21 mouse cellular contexts compared by ENCODE assay signal in genomic region chr9:75210269-75210668, GRCm38 (mm10). TPM values are rescaled to one million over a fixed set of nuclear protein-coding genes. Genes with fewer than 3 reads are reported as not detected.
DNase-seq lines count a peak whose midpoint lies in the region; ATAC-seq and TF ChIP-seq lines count a peak whose summit lies in the region.
"Had no signal": no experiment of that assay in that cellular context is flagged by ENCODE, and none has a peak within 500 bp of the region (broad histone marks: within the 10 kb centered on the region; RNA-seq: fewer than 3 reads in every experiment).

No protein-coding gene starts in this region.

- no peaks in the 10 kb centered on the region for H3K9me3 ChIP-seq in lung, embryonic 14.5 days (ENCODE audit: low read depth, low read length)
- no peaks in the 10 kb centered on the region for H3K9me3 ChIP-seq in MEL (replicated peaks; ENCODE audit: insufficient read depth, low read length)
- H3K9me3 ChIP-seq: heart, embryonic 15.5 days; hindbrain, embryonic 13.5 days; limb, embryonic 13.5 days; liver, embryonic 15.5 days; midbrain, embryonic 15.5 days had no signal

- whole genome bisulfite sequencing in lung, embryonic 14.5 days = 71% methylated on average over 2 of the region's 2 CpGs

- intact Hi-C loops in gastrocnemius, adult 2 months (cut with DNase I) = no loop called here

- no peak overlapping the region for H3K27ac ChIP-seq in gastrocnemius, adult 2 months
- H3K27ac ChIP-seq in lung, embryonic 14.5 days (ENCODE audit: low read depth) = no peak overlapping the region
- H3K27ac ChIP-seq in MEL (ENCODE audit: control insufficient read depth, low read depth, low read length) = no peak overlapping the region
- H3K27ac ChIP-seq: heart, embryonic 15.5 days; hindbrain, embryonic 13.5 days; limb, embryonic 13.5 days; liver, embryonic 15.5 days; midbrain, embryonic 15.5 days had no signal

- no peak for ATAC-seq in lung, embryonic 14.5 days (ENCODE audit: insufficient read depth)
- ATAC-seq: activated CD4-positive, CD25-positive, alpha-beta regulatory T cell, adult 4 months; forebrain, embryonic 16.5 days; intestine, embryonic 16.5 days; midbrain, embryonic 15.5 days had no signal

- no peak for TF ChIP-seq POLR2A in MEL (IDR thresholded peaks at IDR 0.05; ENCODE audit: control insufficient read depth in 1 of 2, insufficient read depth in 1 of 2, low read depth in 1 of 2, low read length in 2 of 2, poor library complexity in 1 of 2)

- peak; percentile 9 for TF ChIP-seq RAD21 in MEL (IDR thresholded peaks at IDR 0.05; ENCODE audit: low read depth, low read length)

- no peak for TF ChIP-seq EP300 in MEL (IDR thresholded peaks at IDR 0.05; ENCODE audit: low read depth in 1 of 2, low read length in 2 of 2)

- no peak overlapping the region for H3K4me3 ChIP-seq in gastrocnemius, adult 2 months
- H3K4me3 ChIP-seq in lung, embryonic 14.5 days (ENCODE audit: low read depth, low read length) = no peak overlapping the region
- no peak overlapping the region for H3K4me3 ChIP-seq in MEL (ENCODE audit: control insufficient read depth in 1 of 2, insufficient read depth in 1 of 2, low read depth in 2 of 2, low read length in 2 of 2)
- H3K4me3 ChIP-seq: heart, embryonic 15.5 days; hindbrain, embryonic 13.5 days; limb, embryonic 13.5 days; liver, embryonic 15.5 days; midbrain, embryonic 15.5 days had no signal

- H3K36me3 ChIP-seq in lung, embryonic 14.5 days (ENCODE audit: insufficient read depth) = peaks cover 16% of the 10 kb centered on the region; the same call in 1 of the 2 replicates
- no peaks in the 10 kb centered on the region; a peak in 1 of 4 replicates for H3K36me3 ChIP-seq in MEL (ENCODE audit: control insufficient read depth in 1 of 2, insufficient read depth in 2 of 2, low read length in 2 of 2)
- H3K36me3 ChIP-seq: liver, embryonic 15.5 days had no signal

- no peaks in the 10 kb centered on the region for H3K4me1 ChIP-seq in lung, embryonic 14.5 days (ENCODE audit: insufficient read depth)
- no peaks in the 10 kb centered on the region for H3K4me1 ChIP-seq in MEL (ENCODE audit: control insufficient read depth in 1 of 2, insufficient read depth in 2 of 2, low read length in 2 of 2)
- H3K4me1 ChIP-seq: heart, embryonic 15.5 days; hindbrain, embryonic 13.5 days; liver, embryonic 15.5 days; midbrain, embryonic 15.5 days had no signal

- H3K27me3 ChIP-seq in lung, embryonic 14.5 days (ENCODE audit: insufficient read depth, low read length) = no peaks in the 10 kb centered on the region
- no peaks in the 10 kb centered on the region for H3K27me3 ChIP-seq in MEL (ENCODE audit: control insufficient read depth in 1 of 2, insufficient read depth in 2 of 2, low read length in 2 of 2)
- H3K27me3 ChIP-seq: heart, embryonic 15.5 days; hindbrain, embryonic 13.5 days; limb, embryonic 13.5 days; liver, embryonic 15.5 days; midbrain, embryonic 15.5 days had no signal

- no peak for DNase-seq in gastrocnemius, adult 2 months
- DNase-seq in gastrocnemius, postnatal 25 days = no peak
- peak; percentile 33 for DNase-seq in lung, embryonic 14.5 days
- no peak for DNase-seq in lung, postnatal 25 days (ENCODE audit: low spot score)
- DNase-seq in MEL (ENCODE audit: low read depth, low spot score) = no peak
- DNase-seq in skeletal muscle tissue, adult 2 months (ENCODE audit: low read depth, low spot score) = peak; percentile 10
- DNase-seq in urinary bladder, postnatal 25 days (ENCODE audit: low spot score) = no peak
- DNase-seq: adrenal gland, postnatal 36 days; cerebellum, adult 9-10 months; heart, adult 18-20 months; layer of hippocampus, adult 9-11 months; thymus, adult 2 months had no signal

- no peak overlapping the region for H3K4me2 ChIP-seq in lung, embryonic 14.5 days
- H3K4me2 ChIP-seq: heart, embryonic 15.5 days; hindbrain, embryonic 13.5 days; limb, embryonic 13.5 days; liver, embryonic 15.5 days; midbrain, embryonic 15.5 days had no signal

- peak; percentile 58 for TF ChIP-seq CTCF in gastrocnemius, adult 2 months (IDR thresholded peaks at IDR 0.05)
- TF ChIP-seq CTCF in lung, embryonic 14.5 days (IDR thresholded peaks at IDR 0.05; ENCODE audit: low read depth) = peak; percentile 28
- peak in 1 of 3 experiments; percentile 10; a peak in 1 of 6 replicates for TF ChIP-seq CTCF in MEL (IDR thresholded peaks at IDR 0.05 in 2 of 3, conservative IDR thresholded peaks at IDR 0.05 in 1 of 3; ENCODE audit: control insufficient read depth in 1 of 3, insufficient read depth in 1 of 3, low read depth in 2 of 3, low read length in 3 of 3, poor library complexity in 1 of 3, severe bottlenecking in 1 of 3)

- H3K9ac ChIP-seq in lung, embryonic 14.5 days = no peak overlapping the region
- H3K9ac ChIP-seq in MEL (ENCODE audit: control insufficient read depth, low read depth, low read length, poor library complexity, severe bottlenecking) = no peak overlapping the region
- H3K9ac ChIP-seq: heart, embryonic 15.5 days; hindbrain, embryonic 13.5 days; limb, embryonic 13.5 days; liver, embryonic 15.5 days; midbrain, embryonic 15.5 days had no signal

- no peaks in the 10 kb centered on the region for H3K79me2 ChIP-seq in MEL (ENCODE audit: control insufficient read depth, insufficient read depth, low read length, poor library complexity)

TF ChIP-seq in MEL, 35 proteins besides CTCF, POLR2A, EP300 and RAD21:
- 0 out of 2 replicates have a peak, but pooled peaks have one; percentile 10 for TF ChIP-seq SMC3 (IDR thresholded peaks at IDR 0.05; ENCODE audit: low read depth, low read length)
- no peak for TF ChIP-seq HCFC1 (IDR thresholded peaks at IDR 0.05; ENCODE audit: low read depth, low read length)

RNA-seq across cellular contexts. Expression of gene Myo5c, which starts 21.6 kb away (rescaled TPM):
- 10 to 100 TPM; 10.8 to 13.6 TPM for total RNA-seq in gastrocnemius, adult 2 months (2021)
- total RNA-seq in gastrocnemius, postnatal 25 days (2021) = 1 to 10 TPM; 6.7 to 7.6 TPM
- polyA plus RNA-seq in lung, embryonic 14.5 days (2014; fragmentation: Nextera tagmentation; extraction: Ambion mirVana) = 28.9 and 29.9 TPM in 2 replicates
- 0.03 TPM in 1 of 2 replicates, not detected in the other for total RNA-seq in MEL (2012; rRNA removed)
- under 1 TPM in 1 of 2 experiments, not detected in 1; 0.13 TPM for polyA plus RNA-seq in MEL (2012; ENCODE audit: insufficient read depth in 1 of 2, insufficient read length in 2 of 2, low read depth in 1 of 2, low replicate concordance in 2 of 2, missing spikeins in 1 of 2)
- total RNA-seq: megakaryocyte, adult 5-6 weeks had no signal
- polyA plus RNA-seq: activated CD4-positive, CD25-positive, alpha-beta regulatory T cell, adult 4 months had no signal

Comparison
In these comparisons a context has a peak if more than half of its experiments do, and no peak if none do; other contexts are left out.
1. DNase-seq: peak in lung, embryonic 14.5 days (single experiment) and skeletal muscle tissue, adult 2 months (single experiment); none in gastrocnemius, adult 2 months (single experiment), gastrocnemius, postnatal 25 days (single experiment), lung, postnatal 25 days (single experiment), MEL (single experiment) and urinary bladder, postnatal 25 days (single experiment).